In the genomic region with DNA sequence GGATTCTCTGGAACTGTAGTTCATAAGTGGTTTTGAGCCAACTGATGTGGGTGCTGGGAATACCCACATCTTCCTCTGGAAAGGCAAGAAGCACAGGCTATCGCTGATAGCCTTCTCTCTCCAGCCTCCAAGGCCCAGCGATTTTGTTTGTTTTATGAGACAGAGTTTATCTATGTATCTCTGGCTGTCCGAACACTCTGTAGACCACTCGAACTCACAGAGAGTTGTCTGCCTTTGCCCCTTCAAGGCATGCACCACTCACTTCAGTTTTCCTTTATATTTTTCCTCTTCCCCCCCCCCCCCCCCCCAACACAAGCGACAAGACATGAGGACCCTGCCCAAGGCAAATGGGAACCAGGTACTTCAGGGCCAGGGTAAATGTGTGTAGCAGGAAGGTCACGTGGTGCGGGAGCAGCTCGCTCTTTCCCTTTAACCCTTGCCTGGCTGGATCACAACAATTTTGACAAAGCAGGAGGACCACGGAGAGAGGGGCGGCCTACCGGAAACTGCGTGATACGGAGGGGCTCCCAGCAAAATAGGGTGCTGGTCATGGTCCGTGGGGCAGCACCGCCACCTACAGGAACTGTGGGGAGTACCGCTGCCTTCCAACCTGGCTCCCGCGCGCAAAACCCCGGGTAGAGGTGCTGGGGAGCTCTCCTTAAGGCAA, we compare ENCODE assay signal across 8 mouse cellular contexts. TPM values are rescaled to one million over a fixed set of nuclear protein-coding genes. Genes with fewer than 3 reads are reported as not detected.
DNase-seq lines count a peak whose midpoint lies in the region; ATAC-seq lines count a peak whose summit lies in the region.

No protein-coding gene starts in this region.

- peak overlapping the region; percentile 79 for H3K4me2 ChIP-seq in heart, embryonic 15.5 days
- H3K4me2 ChIP-seq in liver, embryonic 13.5 days, result peak overlapping the region; percentile 78
- peak overlapping the region; percentile 73 for H3K4me2 ChIP-seq in stomach, embryonic 16.5 days (ENCODE audit: low read depth, low read length)

- WGBS in heart, embryonic 15.5 days, result 3% methylated on average over 20 of the region's 20 CpGs
- 4% methylated on average over 20 of the region's 20 CpGs for WGBS in liver, embryonic 13.5 days (ENCODE audit: insufficient replicate concordance)
- WGBS in stomach, embryonic 16.5 days, result 2% methylated on average over 19 of the region's 20 CpGs

- no peaks in the 10 kb centered on the region; the same call in 1 of the 2 replicates for H3K36me3 ChIP-seq in heart, embryonic 15.5 days
- H3K36me3 ChIP-seq in liver, embryonic 13.5 days, result no peaks in the 10 kb centered on the region
- H3K36me3 ChIP-seq in stomach, embryonic 16.5 days (ENCODE audit: control insufficient read depth, insufficient read depth, low read length), result no peaks in the 10 kb centered on the region

- H3K9me3 ChIP-seq in heart, embryonic 15.5 days (replicated peaks), result no peaks in the 10 kb centered on the region
- no peaks in the 10 kb centered on the region for H3K9me3 ChIP-seq in liver, embryonic 13.5 days (replicated peaks)
- no peaks in the 10 kb centered on the region for H3K9me3 ChIP-seq in stomach, embryonic 16.5 days (replicated peaks; ENCODE audit: control insufficient read depth, low read length)

- DNase-seq in CD4-positive, CD25-positive, alpha-beta regulatory T cell, adult 2 months (ENCODE audit: low read depth, low spot score), result peak; percentile 75
- DNase-seq in kidney, postnatal 14 days, result peak; percentile 76
- DNase-seq in liver, embryonic 13.5 days, result peak; percentile 70
- DNase-seq in natural killer cell, adult 2 months (ENCODE audit: low spot score in 2 of 2), result peak; percentile 23 to 56

- ATAC-seq in erythroid progenitor cell, adult 5-6 weeks (replicated peaks; ENCODE audit: low FRiP score, poor library complexity, severe bottlenecking), result peak; percentile 89
- ATAC-seq in heart, embryonic 15.5 days (replicated peaks; ENCODE audit: insufficient number of reproducible peaks, insufficient read depth, low FRiP score, low read depth), result peak; percentile 82
- ATAC-seq in liver, embryonic 13.5 days (ENCODE audit: low read depth), result peak; percentile 79
- peak; percentile 86 for ATAC-seq in stomach, embryonic 16.5 days (ENCODE audit: insufficient read depth, low FRiP score)

- H3K4me3 ChIP-seq in brown adipose tissue, adult 24 weeks (ENCODE audit: insufficient read depth, low read depth, low read length), result peak overlapping the region; percentile 45
- H3K4me3 ChIP-seq in heart, embryonic 15.5 days, result peak overlapping the region; percentile 45
- peak overlapping the region; percentile 61 for H3K4me3 ChIP-seq in liver, embryonic 13.5 days (replicated peaks)
- H3K4me3 ChIP-seq in stomach, embryonic 16.5 days (replicated peaks; ENCODE audit: low read length), result peak overlapping the region; percentile 53

- no peaks in the 10 kb centered on the region for H3K4me1 ChIP-seq in brown adipose tissue, adult 24 weeks (ENCODE audit: control insufficient read depth, insufficient read depth, insufficient read length, low read length)
- H3K4me1 ChIP-seq in heart, embryonic 15.5 days (replicated peaks), result peaks cover 4% of the 10 kb centered on the region
- peaks cover 12% of the 10 kb centered on the region for H3K4me1 ChIP-seq in liver, embryonic 13.5 days (replicated peaks)
- H3K4me1 ChIP-seq in stomach, embryonic 16.5 days (ENCODE audit: control insufficient read depth, insufficient read depth, low read length), result peaks cover 3% of the 10 kb centered on the region

- no peaks in the 10 kb centered on the region for H3K27me3 ChIP-seq in heart, embryonic 15.5 days
- no peaks in the 10 kb centered on the region for H3K27me3 ChIP-seq in liver, embryonic 13.5 days
- H3K27me3 ChIP-seq in stomach, embryonic 16.5 days (ENCODE audit: control insufficient read depth, insufficient read depth, low read length), result no peaks in the 10 kb centered on the region

- H3K27ac ChIP-seq in brown adipose tissue, adult 24 weeks (replicated peaks; ENCODE audit: low read depth, low read length), result no peak overlapping the region
- H3K27ac ChIP-seq in heart, embryonic 15.5 days, result no peak overlapping the region
- H3K27ac ChIP-seq in liver, embryonic 13.5 days, result 0 out of 2 replicates have a peak overlapping the region, but pooled peaks have one; percentile 29
- no peak overlapping the region for H3K27ac ChIP-seq in stomach, embryonic 16.5 days (ENCODE audit: low read length)

- peak overlapping the region; percentile 33; the same call in 1 of the 2 replicates for H3K9ac ChIP-seq in heart, embryonic 15.5 days
- peak overlapping the region; percentile 67 for H3K9ac ChIP-seq in liver, embryonic 13.5 days
- H3K9ac ChIP-seq in stomach, embryonic 16.5 days (ENCODE audit: low read length), result peak overlapping the region; percentile 65

RNA-seq across cellular contexts. Expression of gene 1700125H20Rik, which starts 12.5 kb away (rescaled TPM):
- not detected in 2 replicates for polyA plus RNA-seq in brown adipose tissue, adult 24 weeks (2012; ENCODE audit: insufficient read depth, insufficient read length, missing spikeins)
- total RNA-seq in erythroid progenitor cell, adult 5-6 weeks (2015; ENCODE audit: low replicate concordance), result 6.5 TPM in 1 of 2 replicates, not detected in the other
- total RNA-seq in erythroid progenitor cell, adult 5-6 weeks (2017; ENCODE audit: low replicate concordance), result not detected in 2 replicates
- not detected in 2 replicates for polyA plus RNA-seq in heart, embryonic 15.5 days (2015; fragmentation: Nextera tagmentation; extraction: Ambion mirVana)
- polyA plus RNA-seq in liver, embryonic 13.5 days (2015; fragmentation: Nextera tagmentation; extraction: Ambion mirVana), result 0.16 TPM in 1 of 2 replicates, not detected in the other
- polyA plus RNA-seq in stomach, embryonic 16.5 days (2015; fragmentation: Nextera tagmentation; extraction: Ambion mirVana), result not detected in 2 replicates

RNA-seq across cellular contexts. Expression of gene Usp32, which starts 42.8 kb away (rescaled TPM):
- 16.5 and 28.5 TPM in 2 replicates for polyA plus RNA-seq in brown adipose tissue, adult 24 weeks (2012; ENCODE audit: insufficient read depth, insufficient read length, missing spikeins)
- total RNA-seq in erythroid progenitor cell, adult 5-6 weeks (2015; ENCODE audit: low replicate concordance), result 248 and 268 TPM in 2 replicates
- total RNA-seq in erythroid progenitor cell, adult 5-6 weeks (2017; ENCODE audit: low replicate concordance), result 357 and 586 TPM in 2 replicates
- 3.0 and 3.1 TPM in 2 replicates for polyA plus RNA-seq in heart, embryonic 15.5 days (2015; fragmentation: Nextera tagmentation; extraction: Ambion mirVana)
- polyA plus RNA-seq in liver, embryonic 13.5 days (2015; fragmentation: Nextera tagmentation; extraction: Ambion mirVana), result 9.7 and 10.0 TPM in 2 replicates
- polyA plus RNA-seq in stomach, embryonic 16.5 days (2015; fragmentation: Nextera tagmentation; extraction: Ambion mirVana), result 4.8 and 5.0 TPM in 2 replicates

RNA-seq across cellular contexts. Expression of gene Appbp2, which starts 52.2 kb away (rescaled TPM):
- polyA plus RNA-seq in brown adipose tissue, adult 24 weeks (2012; ENCODE audit: insufficient read depth, insufficient read length, missing spikeins), result 12.4 and 16.7 TPM in 2 replicates
- total RNA-seq in erythroid progenitor cell, adult 5-6 weeks (2015; ENCODE audit: low replicate concordance), result 9.7 and 12.2 TPM in 2 replicates
- 8.2 and 10.3 TPM in 2 replicates for total RNA-seq in erythroid progenitor cell, adult 5-6 weeks (2017; ENCODE audit: low replicate concordance)
- polyA plus RNA-seq in heart, embryonic 15.5 days (2015; fragmentation: Nextera tagmentation; extraction: Ambion mirVana), result 31.7 and 34.7 TPM in 2 replicates
- polyA plus RNA-seq in liver, embryonic 13.5 days (2015; fragmentation: Nextera tagmentation; extraction: Ambion mirVana), result 15.7 and 17.7 TPM in 2 replicates
- polyA plus RNA-seq in stomach, embryonic 16.5 days (2015; fragmentation: Nextera tagmentation; extraction: Ambion mirVana), result 33.4 and 34.1 TPM in 2 replicates
